Mouse (Mus musculus) spleen, adult 2 months (tissue): Measurements from ENCODE around the gene AI481877.

ENCODE experiments used
- CTCF ChIP-seq: fragments of 200-500 bp; IDR thresholded peaks from 2 replicates; pipeline ENCODE4 v1.5.1; 2011; ENCODE audit warnings: mild to moderate bottlenecking, inconsistent platforms; ENCODE audit not compliant: insufficient read depth, insufficient read length, insufficient replicate concordance; ENCODE audit errors: extremely low read depth
- POLR2A ChIP-seq: fragments of 200-500 bp; IDR thresholded peaks from 2 replicates; pipeline ENCODE4 v1.6.1; 2011; ENCODE audit warnings: low read depth, low read length, inconsistent platforms

GRCm38 (mm10) chr4:59037525-59037924 lies 101.3 kb downstream of the AI481877 start:
- no peak for TF ChIP-seq CTCF
- no peak for TF ChIP-seq POLR2A
